Mouse (Mus musculus) liver, embryonic 14.5 days (tissue): Measurements from ENCODE around the gene Mettl2.

Experiments
- CTCF ChIP-seq: IDR thresholded peaks from 2 replicates; pipeline ENCODE4 v1.5.1; 2016; ENCODE audit warnings: antibody characterized with exemption, low read depth, control low read depth
- EP300 ChIP-seq: IDR thresholded peaks from 2 replicates; pipeline ENCODE4 v1.6.1; 2016; ENCODE audit warnings: antibody characterized with exemption, low read depth

GRCm38 (mm10) chr11:105182461-105182855, 56.2 kb downstream of the Mettl2 start:
- TF ChIP-seq CTCF (no peak), EP300 (no peak)
